Mouse (Mus musculus) heart, embryonic 15.5 days (tissue): ENCODE data around the gene Cdk1. TPM values are rescaled to one million over a fixed set of nuclear protein-coding genes. Genes with fewer than 3 reads are reported as not detected.

Experiments used
- ATAC-seq: fragments of 200-750 bp; cut with Nextera tagmentation; replicated peaks from 2 replicates; pipeline ENCODE4 v1.8.0; 2017; ENCODE audit warnings: low read depth, moderate TSS enrichment; ENCODE audit not compliant: insufficient number of reproducible peaks, insufficient read depth, low FRiP score
- H3K27ac ChIP-seq: fragments of 300-500 bp; sonication (generic); 2 replicates; pipeline ENCODE4 v1.5.1; 2015; ENCODE audit warnings: mild to moderate bottlenecking, inconsistent platforms
- H3K27me3 ChIP-seq: fragments of 300-500 bp; sonication (generic); 2 replicates; pipeline ENCODE4 v1.6.1; 2015; ENCODE audit warnings: inconsistent platforms
- H3K36me3 ChIP-seq: fragments of 300-500 bp; sonication (generic); 2 replicates; pipeline ENCODE4 v1.6.1; 2015; ENCODE audit warnings: mild to moderate bottlenecking, inconsistent platforms
- H3K4me1 ChIP-seq: fragments of 300-500 bp; sonication (generic); replicated peaks from 2 replicates; pipeline ENCODE4 v1.6.1; 2015; ENCODE audit warnings: inconsistent platforms
- H3K4me2 ChIP-seq: fragments of 300-500 bp; sonication (generic); 2 replicates; pipeline ENCODE4 v1.6.1; 2015; ENCODE audit warnings: inconsistent platforms, mild to moderate bottlenecking, moderate library complexity
- H3K4me3 ChIP-seq: fragments of 300-500 bp; sonication (generic); 2 replicates; pipeline ENCODE4 v1.5.1; 2015; ENCODE audit warnings: mild to moderate bottlenecking, inconsistent platforms
- H3K9ac ChIP-seq: fragments of 300-500 bp; sonication (generic); 2 replicates; pipeline ENCODE4 v1.6.1; 2015; ENCODE audit warnings: mild to moderate bottlenecking, inconsistent platforms
- H3K9me3 ChIP-seq: fragments of 300-500 bp; sonication (generic); replicated peaks from 2 replicates; pipeline ENCODE4 v1.6.1; 2016; ENCODE audit warnings: inconsistent platforms
- WGBS: fragments of 180-500 bp; shearing (Covaris S2); methylation state at CpG from one replicate; pipeline ENCODE4 v1.1.7; 2015; ENCODE audit warnings: mixed read lengths; 5-methylcytosine and 5-hydroxymethylcytosine counted together
- polyA plus RNA-seq: library from polyadenylated mRNA; unstranded; fragments of >200 nt; fragmentation: Nextera tagmentation; extraction: Ambion mirVana; gene quantifications from 2 replicates; pipeline ENCODE4 v1.2.1, GENCODE M21; 2015

The Cdk1 gene
- polyA plus RNA-seq, 1 experiment from 2014 or later, result 290 TPM

GRCm38 (mm10) chr10:69306205-69306604 is 46.5 kb downstream of the Cdk1 start:
- 43% methylated on average over 14 of the region's 14 CpGs for WGBS
- Histone ChIP-seq H3K4me3 (no peak overlapping the region), H3K9ac (no peak overlapping the region), H3K4me2 (no peak overlapping the region), H3K27ac (no peak overlapping the region), H3K27me3 (no peaks in the 10 kb centered on the region), H3K9me3 (no peaks in the 10 kb centered on the region), H3K36me3 (no peaks in the 10 kb centered on the region), H3K4me1 (peaks cover 3% of the 10 kb centered on the region; the same call in 1 of the 2 replicates)
- no peak for ATAC-seq

- Histone ChIP-seq H3K4me1 (peaks cover 3% of the 10 kb centered on the region; the same call in 1 of the 2 replicates), H3K36me3 (no peaks in the 10 kb centered on the region), H3K27ac (no peak overlapping the region), H3K9me3 (no peaks in the 10 kb centered on the region), H3K27me3 (no peaks in the 10 kb centered on the region), H3K4me3 (no peak overlapping the region), H3K4me2 (no peak overlapping the region), H3K9ac (no peak overlapping the region)
- 46% methylated on average over 7 of the region's 7 CpGs for WGBS
- no peak for ATAC-seq
These were observed 47.1 kb downstream of the Cdk1 start for GRCm38 (mm10) chr10:69305600-69305999.

GRCm38 (mm10) chr10:69304819-69305218 is 47.9 kb downstream of the Cdk1 start:
- Histone ChIP-seq H3K9me3 (no peaks in the 10 kb centered on the region), H3K4me3 (no peak overlapping the region), H3K36me3 (no peaks in the 10 kb centered on the region), H3K4me1 (peaks cover 3% of the 10 kb centered on the region; the same call in 1 of the 2 replicates), H3K27me3 (no peaks in the 10 kb centered on the region), H3K27ac (no peak overlapping the region), H3K4me2 (no peak overlapping the region), H3K9ac (no peak overlapping the region)
- 84% methylated on average over 3 of the region's 3 CpGs for WGBS
- no peak for ATAC-seq

GRCm38 (mm10) chr10:69302667-69303066 is 50.1 kb downstream of the Cdk1 start:
- Histone ChIP-seq H3K4me2 (no peak overlapping the region), H3K4me3 (no peak overlapping the region), H3K27ac (no peak overlapping the region), H3K4me1 (peaks cover 3% of the 10 kb centered on the region; the same call in 1 of the 2 replicates), H3K9me3 (no peaks in the 10 kb centered on the region), H3K36me3 (no peaks in the 10 kb centered on the region), H3K9ac (no peak overlapping the region), H3K27me3 (no peaks in the 10 kb centered on the region)
- 67% methylated on average over 3 of the region's 3 CpGs for WGBS
- no peak for ATAC-seq

GRCm38 (mm10) chr10:69299985-69300384 is 52.8 kb downstream of the Cdk1 start:
- WGBS, result 83% methylated on average over 7 of the region's 7 CpGs
- H3K27me3 ChIP-seq, result no peaks in the 10 kb centered on the region
- H3K27ac ChIP-seq, result no peak overlapping the region
- no peak overlapping the region for H3K4me3 ChIP-seq
- H3K36me3 ChIP-seq, result no peaks in the 10 kb centered on the region
- no peaks in the 10 kb centered on the region for H3K4me1 ChIP-seq
- H3K9ac ChIP-seq, result no peak overlapping the region
- H3K4me2 ChIP-seq, result no peak overlapping the region
- no peaks in the 10 kb centered on the region for H3K9me3 ChIP-seq
- ATAC-seq, result no peak

GRCm38 (mm10) chr10:69295919-69296318 is 56.8 kb downstream of the Cdk1 start:
- H3K4me2 ChIP-seq, result no peak overlapping the region

GRCm38 (mm10) chr10:69290736-69291135 is 62.0 kb downstream of the Cdk1 start:
- peaks cover 11% of the 10 kb centered on the region; the same call in 1 of the 2 replicates for H3K4me1 ChIP-seq
- WGBS, result 84% methylated on average over 8 of the region's 8 CpGs
- no peak overlapping the region for H3K4me3 ChIP-seq
- no peaks in the 10 kb centered on the region for H3K27me3 ChIP-seq
- H3K9me3 ChIP-seq, result no peaks in the 10 kb centered on the region
- H3K9ac ChIP-seq, result no peak overlapping the region
- no peak overlapping the region for H3K27ac ChIP-seq
- H3K4me2 ChIP-seq, result no peak overlapping the region
- H3K36me3 ChIP-seq, result peaks cover 17% of the 10 kb centered on the region
- no peak for ATAC-seq

More at GRCm38 (mm10) chr10:69295919-69296318, 56.8 kb downstream of the Cdk1 start:
- H3K9ac ChIP-seq, result no peak overlapping the region
- ATAC-seq, result no peak
- no peak overlapping the region for H3K27ac ChIP-seq
- H3K4me3 ChIP-seq, result no peak overlapping the region
- 79% methylated on average over 9 of the region's 9 CpGs for WGBS
- peaks cover 3% of the 10 kb centered on the region; the same call in 1 of the 2 replicates for H3K4me1 ChIP-seq
- H3K9me3 ChIP-seq, result no peaks in the 10 kb centered on the region
- H3K27me3 ChIP-seq, result no peaks in the 10 kb centered on the region
- H3K36me3 ChIP-seq, result peaks cover under 1% of the 10 kb centered on the region; the same call in 1 of the 2 replicates

- Histone ChIP-seq H3K27me3 (no peaks in the 10 kb centered on the region), H3K4me1 (peaks cover 11% of the 10 kb centered on the region; the same call in 1 of the 2 replicates), H3K27ac (no peak overlapping the region), H3K4me3 (no peak overlapping the region), H3K4me2 (no peak overlapping the region), H3K9me3 (no peaks in the 10 kb centered on the region), H3K9ac (no peak overlapping the region), H3K36me3 (peaks cover 32% of the 10 kb centered on the region)
- WGBS, result 82% methylated on average over 6 of the region's 6 CpGs
- ATAC-seq, result no peak
These were observed 64.0 kb downstream of the Cdk1 start for GRCm38 (mm10) chr10:69288720-69289119.

- ATAC-seq, result no peak
- Histone ChIP-seq H3K4me3 (no peak overlapping the region), H3K9ac (no peak overlapping the region), H3K4me2 (no peak overlapping the region), H3K9me3 (no peaks in the 10 kb centered on the region), H3K36me3 (peaks cover 33% of the 10 kb centered on the region), H3K4me1 (peaks cover 11% of the 10 kb centered on the region; the same call in 1 of the 2 replicates), H3K27me3 (no peaks in the 10 kb centered on the region), H3K27ac (no peak overlapping the region)
- 64% methylated on average over 4 of the region's 4 CpGs for WGBS
These were observed 64.7 kb downstream of the Cdk1 start for GRCm38 (mm10) chr10:69288086-69288485.

- H3K27ac ChIP-seq, result no peak overlapping the region
- H3K4me3 ChIP-seq, result no peak overlapping the region
- H3K4me1 ChIP-seq, result peaks cover 11% of the 10 kb centered on the region; the same call in 1 of the 2 replicates
- H3K4me2 ChIP-seq, result no peak overlapping the region
- no peaks in the 10 kb centered on the region for H3K9me3 ChIP-seq
- no peak for ATAC-seq
- 95% methylated on average over 3 of the region's 3 CpGs for WGBS
- H3K36me3 ChIP-seq, result peaks cover 42% of the 10 kb centered on the region
- no peaks in the 10 kb centered on the region for H3K27me3 ChIP-seq
- no peak overlapping the region for H3K9ac ChIP-seq
These were observed 65.8 kb downstream of the Cdk1 start for GRCm38 (mm10) chr10:69286939-69287338.
